Mouse (Mus musculus) embryo, embryonic 10.5 days (tissue): ENCODE measurements around the gene Mef2d.

ENCODE experiments used
- DNase-seq: peaks from one replicate; pipeline ENCODE4 v3.0.0-alpha.2; 2015; ENCODE audit warnings: low spot score

The Mef2d gene

DNA sequence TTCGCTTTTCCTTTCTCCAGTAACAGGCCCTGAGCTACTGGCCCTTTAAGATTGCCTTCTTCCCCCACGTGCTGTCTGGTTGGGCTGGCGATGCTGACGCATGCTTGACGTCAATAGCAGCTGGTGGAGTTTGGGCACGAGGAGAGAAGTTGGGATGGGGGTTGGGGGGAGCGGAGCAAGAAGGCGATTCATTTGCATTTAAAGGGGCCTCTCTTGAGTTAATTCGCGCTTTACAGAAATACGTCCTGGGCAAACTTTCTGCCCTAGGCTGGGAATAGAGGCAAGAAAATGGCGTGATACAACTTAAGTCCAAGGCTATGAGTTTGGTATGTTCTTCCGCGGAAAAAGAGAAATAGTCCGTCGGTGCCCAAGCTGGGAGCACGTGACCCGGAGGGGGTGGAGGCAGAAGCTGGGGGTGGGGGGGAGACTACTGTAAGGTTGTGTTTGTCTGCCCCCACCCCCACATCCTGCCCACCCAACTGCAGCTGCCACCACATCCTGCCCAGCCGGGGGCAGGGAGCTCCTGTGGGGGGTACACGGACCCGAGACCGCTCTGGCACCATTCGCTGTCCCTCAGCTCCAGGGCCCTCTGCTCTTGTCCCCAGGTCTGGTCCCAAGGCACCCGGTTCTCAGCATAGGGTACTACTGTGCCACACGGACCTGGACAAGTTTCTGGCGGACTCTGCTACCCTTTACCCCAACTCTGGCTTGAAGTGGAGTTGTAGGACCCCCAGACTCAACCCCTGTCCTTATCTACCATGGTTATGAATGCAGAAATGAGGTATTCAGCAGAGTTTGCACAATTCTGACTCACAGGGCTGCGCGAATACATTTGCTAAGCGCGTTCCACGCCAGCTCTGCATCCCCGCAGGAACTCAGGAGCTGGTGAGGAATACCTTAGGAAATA is 3.6 kb upstream of the Mef2d start:
- peak; percentile 97 for DNase-seq

- DNase-seq, result peak; percentile 29
Observed at GRCm38 (mm10) chr3:88139243-88140177, 2.7 kb upstream of the Mef2d start.

GRCm38 (mm10) chr3:88140178-88140902 is 1.8 kb upstream of the Mef2d start:
- DNase-seq, result no peak

DNA sequence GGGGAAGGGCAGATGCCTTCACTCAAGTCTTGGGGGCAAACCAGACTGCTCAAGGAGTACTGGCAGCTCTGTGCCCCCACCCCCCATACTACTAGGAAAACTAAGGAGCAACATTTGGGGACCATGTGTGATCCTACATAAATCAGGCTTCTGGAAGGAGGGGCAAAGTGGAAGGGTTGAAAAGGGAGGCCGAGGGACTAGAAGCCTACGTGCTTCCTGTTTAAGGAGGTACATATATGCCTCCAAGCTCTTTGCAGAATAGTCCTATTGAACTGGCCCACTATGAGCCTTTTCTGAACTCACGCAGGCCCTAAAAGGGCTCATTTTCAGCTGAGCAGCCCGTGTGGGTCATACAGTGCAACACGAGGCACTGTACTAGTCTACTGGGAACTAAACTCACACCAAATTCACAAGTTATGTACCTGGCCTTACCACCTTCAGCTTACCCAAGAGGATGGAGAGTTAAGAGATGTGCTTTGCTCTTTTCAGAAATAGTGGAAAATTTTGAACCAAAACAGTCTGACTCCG is 1.2 kb upstream of the Mef2d start:
- DNase-seq, result peak; percentile 22

DNA sequence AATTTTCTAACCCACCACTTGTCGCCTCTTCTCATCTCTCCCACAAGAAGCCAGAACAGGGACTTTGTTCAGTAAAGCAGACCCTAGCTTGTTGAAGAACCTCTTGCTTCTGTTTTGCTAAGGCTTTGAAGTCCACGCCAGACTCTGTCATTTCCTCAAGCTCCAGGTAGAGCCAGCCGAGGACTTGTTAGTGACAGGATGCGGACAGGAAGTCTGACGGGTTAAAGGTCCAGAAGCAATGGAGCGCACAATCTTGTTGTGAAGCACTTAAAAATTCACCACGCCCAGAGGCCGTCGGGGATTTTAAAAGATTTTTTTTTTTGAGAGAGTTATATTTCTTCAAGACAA is 759 bp upstream of the Mef2d start:
- DNase-seq, result peak; percentile 59

- DNase-seq, result no peak
Observed at GRCm38 (mm10) chr3:88142546-88142915, 359 bp downstream of the Mef2d start.

- peak; percentile 74 for DNase-seq
Observed at GRCm38 (mm10) chr3:88142916-88143771, 972 bp downstream of the Mef2d start.

- DNase-seq, result peak; percentile 44
Observed at GRCm38 (mm10) chr3:88143961-88144486, 1.9 kb downstream of the Mef2d start.

DNA sequence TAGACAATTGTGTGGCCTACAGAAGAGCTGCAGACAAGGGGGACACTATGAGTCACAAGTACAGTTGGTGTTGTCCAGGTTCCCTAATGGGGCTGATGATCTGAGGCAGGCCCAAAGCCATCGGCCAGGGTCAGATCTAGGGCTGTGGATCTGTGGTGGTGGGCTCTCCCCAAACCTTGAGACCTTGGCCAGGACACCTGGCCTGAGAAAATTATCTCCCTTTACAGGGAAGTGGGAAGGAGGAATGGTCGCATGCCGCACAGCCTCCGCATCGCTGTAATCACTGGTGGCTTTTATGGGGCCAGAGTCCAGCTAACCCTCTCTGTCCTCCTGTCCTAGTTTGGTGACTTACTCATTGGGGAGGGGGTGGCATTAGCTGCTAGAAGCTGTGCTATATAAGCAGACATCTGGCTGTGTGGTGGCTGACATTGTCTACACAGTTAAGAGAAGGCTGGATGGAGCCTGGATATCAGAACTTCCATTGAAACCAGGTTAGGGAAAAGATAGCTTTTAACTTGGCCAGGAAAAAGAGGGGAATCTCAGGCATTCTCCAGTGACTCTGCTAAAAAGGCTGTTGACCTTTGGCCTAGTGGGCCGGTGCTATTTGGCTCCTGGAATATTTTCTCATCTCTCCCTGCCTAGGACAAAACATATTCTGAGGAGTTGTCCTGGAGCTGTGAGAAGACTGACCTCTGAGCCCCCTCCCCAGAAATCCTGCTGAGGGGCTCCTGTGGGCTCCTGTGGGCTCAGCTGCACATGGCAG is 2.7 kb downstream of the Mef2d start:
- DNase-seq, result no peak

- DNase-seq, result no peak
Observed at GRCm38 (mm10) chr3:88145411-88145782, 3.2 kb downstream of the Mef2d start.

DNA sequence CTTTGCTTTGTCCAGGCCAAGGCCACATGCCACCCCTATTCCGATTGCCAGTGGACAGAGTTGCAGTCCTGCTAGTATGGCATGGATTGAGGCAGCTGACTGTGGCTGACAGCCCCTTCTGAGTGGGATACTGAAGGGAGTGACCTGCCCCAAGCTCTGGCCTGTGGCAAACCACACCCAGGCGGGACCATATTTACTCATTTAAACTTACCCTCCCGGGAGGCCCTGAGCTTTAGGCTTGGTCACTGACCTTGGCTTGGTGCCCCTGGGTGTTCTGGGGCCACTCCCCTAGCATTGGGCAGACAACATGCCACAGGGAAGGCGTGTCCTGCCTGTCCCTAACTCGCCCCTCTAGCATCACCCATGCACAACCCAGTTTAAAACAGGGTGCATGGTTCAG is 3.8 kb downstream of the Mef2d start:
- no peak for DNase-seq

DNA sequence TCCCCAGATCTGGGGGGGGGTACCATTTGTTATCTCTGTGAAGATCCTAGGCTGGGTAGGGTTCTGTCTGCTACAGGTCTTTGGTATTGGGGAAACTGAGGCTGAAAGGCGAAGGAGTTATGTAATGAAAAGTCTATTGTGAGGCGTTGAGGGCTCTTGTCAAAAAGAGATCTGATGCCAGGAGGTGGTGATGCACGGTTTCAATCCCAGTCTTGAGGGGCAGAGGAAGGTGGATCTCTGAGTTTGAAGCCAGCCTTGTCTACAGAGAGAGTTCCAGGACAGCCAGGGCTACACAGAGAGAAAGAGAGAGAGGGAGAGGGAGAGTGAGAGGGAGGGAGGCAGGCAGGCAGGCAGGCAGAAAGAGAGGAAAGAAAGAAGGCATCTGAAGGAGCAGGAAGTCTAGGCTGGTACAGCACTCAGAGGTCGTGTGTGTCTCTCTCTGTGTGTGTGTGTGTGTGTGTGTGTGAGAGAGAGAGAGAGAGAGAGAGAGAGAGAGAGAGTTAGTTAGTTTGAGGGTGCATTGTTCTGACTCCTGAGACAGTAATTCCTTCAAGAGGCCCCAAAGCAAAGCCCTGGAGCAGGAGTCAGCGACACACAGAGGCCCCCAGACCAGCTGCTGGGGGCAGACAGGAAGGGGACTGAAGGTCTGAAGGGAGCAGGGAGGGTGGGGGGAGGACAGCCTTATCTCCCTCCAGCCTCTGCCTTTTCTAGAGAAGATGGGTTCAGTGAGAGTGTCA is 4.4 kb downstream of the Mef2d start:
- DNase-seq, result no peak

DNA sequence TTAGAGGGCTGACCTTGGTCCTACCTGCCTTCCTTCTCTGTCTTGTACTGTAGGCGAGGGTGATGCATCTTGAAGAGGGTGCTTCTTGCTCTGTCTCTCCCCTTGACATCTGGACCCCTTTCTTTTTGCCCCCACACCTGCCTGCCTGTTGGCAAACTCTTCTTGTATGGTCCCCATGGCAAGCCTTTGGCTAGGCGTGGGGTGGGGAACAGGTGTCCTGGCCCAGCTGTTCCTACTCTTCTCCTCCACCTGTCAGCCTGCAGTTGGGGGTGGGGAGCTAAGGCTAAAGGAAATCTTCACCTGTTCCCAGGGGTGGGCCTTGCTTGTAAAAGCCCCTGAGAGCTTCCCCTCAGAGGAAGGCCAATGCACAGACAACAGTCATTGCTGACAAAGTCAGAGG is 5.3 kb downstream of the Mef2d start:
- no peak for DNase-seq

GRCm38 (mm10) chr3:88147866-88148265 is 5.7 kb downstream of the Mef2d start:
- no peak for DNase-seq

GRCm38 (mm10) chr3:88148354-88148753 is 6.2 kb downstream of the Mef2d start:
- DNase-seq, result no peak

DNA sequence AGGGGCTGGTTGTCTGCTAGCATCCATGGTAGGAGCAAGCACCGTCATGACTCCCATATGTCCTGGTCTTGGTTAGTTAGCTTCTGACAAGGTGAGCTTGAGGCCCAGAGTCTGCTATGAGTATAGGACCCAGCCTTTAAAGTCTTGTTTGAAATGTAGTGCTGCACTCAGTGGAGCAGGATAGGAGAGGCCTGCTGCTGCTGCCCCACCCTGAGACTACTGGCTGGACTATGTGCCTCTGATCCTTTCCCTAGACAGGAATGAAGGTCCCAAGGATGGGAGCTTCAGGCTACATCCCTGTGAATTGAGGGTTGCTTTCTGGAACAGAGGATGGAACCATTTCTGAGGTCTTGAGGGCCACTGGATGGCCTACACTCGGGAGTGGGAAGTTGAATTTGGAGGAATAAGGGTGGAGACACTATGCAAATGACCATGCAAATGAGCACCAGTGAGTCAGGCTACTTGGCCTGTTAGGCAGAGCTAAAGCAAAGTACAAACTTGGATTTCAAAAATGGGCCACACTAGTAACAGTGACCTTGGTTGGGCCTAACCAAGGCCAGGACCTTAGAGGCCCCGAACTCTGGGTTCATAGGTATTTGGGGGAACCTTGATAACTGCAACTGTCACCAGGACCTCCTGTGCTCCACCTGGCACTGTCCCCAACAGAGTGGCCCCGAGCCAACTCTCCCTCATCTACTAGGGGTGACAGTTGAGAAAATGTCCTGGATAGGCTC is 6.8 kb downstream of the Mef2d start:
- DNase-seq, result no peak

GRCm38 (mm10) chr3:88149510-88149974 is 7.4 kb downstream of the Mef2d start:
- DNase-seq, result no peak
